In the genomic region with DNA sequence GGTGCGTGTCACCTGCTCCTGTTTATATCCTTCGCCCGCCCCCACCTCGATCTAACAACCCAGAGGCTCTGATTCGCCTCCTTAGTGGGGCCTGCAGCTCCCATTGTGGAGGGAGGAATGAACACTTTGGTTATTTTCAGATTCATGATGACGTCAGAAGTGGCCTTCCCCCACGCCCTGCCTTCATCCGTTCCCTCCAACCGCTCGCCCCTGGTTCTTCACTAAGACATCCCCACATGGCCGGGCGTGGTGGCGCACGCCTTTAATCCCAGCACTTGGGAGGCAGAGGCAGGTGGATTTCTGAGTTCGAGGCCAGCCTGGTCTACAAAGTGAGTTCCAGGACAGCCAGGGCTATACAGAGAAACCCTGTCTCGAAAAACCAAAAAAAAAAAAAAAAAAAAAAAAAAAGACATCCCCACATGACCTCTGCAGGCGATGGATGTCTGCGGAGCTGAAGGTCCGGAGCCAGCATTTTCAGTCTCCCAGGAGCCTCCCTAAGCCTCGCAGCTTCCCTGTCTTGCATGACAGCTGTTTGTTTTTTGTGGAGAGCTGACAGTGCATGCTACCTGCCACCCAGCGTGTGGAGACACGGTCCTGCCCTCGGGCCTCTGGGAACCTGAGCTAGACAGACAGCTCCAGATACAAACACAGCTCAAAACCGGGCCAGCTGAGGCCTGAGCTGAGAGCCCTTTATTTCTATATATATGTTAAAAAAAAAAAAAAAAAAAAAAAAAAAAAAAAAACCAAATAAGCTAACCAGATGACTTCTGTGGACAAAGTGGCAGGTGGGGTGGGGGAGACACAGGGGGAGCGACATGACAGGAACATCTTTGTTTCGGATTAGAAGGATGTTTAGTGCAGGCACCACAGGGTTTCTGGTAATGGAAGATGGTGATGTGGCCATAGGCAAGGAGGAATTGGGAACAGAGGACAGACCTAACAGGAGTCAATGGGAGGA, we compare ENCODE assay signal across 25 mouse cellular contexts. TPM values are rescaled to one million over a fixed set of nuclear protein-coding genes. Genes with fewer than 3 reads are reported as not detected.
DNase-seq lines count a peak whose midpoint lies in the region; ATAC-seq and TF ChIP-seq lines count a peak whose summit lies in the region.
"Had no signal": no experiment of that assay in that cellular context is flagged by ENCODE, and none has a peak within 500 bp of the region (broad histone marks: within the 10 kb centered on the region; RNA-seq: fewer than 3 reads in every experiment).

No protein-coding gene starts in this region.

- H3K27ac ChIP-seq in gastrocnemius, adult 2 months: peak overlapping the region; percentile 66
- H3K27ac ChIP-seq in midbrain, embryonic 10.5 days (replicated peaks): no peak overlapping the region
- H3K27ac ChIP-seq in midbrain, embryonic 14.5 days (replicated peaks; ENCODE audit: low read depth, low read length): no peak overlapping the region
- H3K27ac ChIP-seq in embryonic facial prominence, embryonic 14.5 days (replicated peaks; ENCODE audit: low read depth, low read length): no peak overlapping the region
- H3K27ac ChIP-seq: left cerebral cortex, adult 2 months; neural tube, embryonic 12.5 days had no signal

- no peak for ATAC-seq in midbrain, embryonic 14.5 days (ENCODE audit: low FRiP score, low TSS enrichment)
- peak; percentile 80 for ATAC-seq in embryonic facial prominence, embryonic 14.5 days (ENCODE audit: low read depth)
- ATAC-seq: forebrain, postnatal 0 days had no signal

- no peak for TF ChIP-seq CTCF in gastrocnemius, adult 2 months (IDR thresholded peaks at IDR 0.05)

- 84% methylated on average over 25 of the region's 26 CpGs for WGBS in midbrain, embryonic 10.5 days
- 76% methylated on average over 24 of the region's 26 CpGs for WGBS in midbrain, embryonic 14.5 days
- 57% methylated on average over 24 of the region's 26 CpGs for WGBS in embryonic facial prominence, embryonic 14.5 days

- H3K36me3 ChIP-seq in midbrain, embryonic 10.5 days: no peaks in the 10 kb centered on the region
- H3K36me3 ChIP-seq in midbrain, embryonic 14.5 days (ENCODE audit: control insufficient read depth, insufficient read depth, low read length): no peaks in the 10 kb centered on the region
- H3K36me3 ChIP-seq in embryonic facial prominence, embryonic 14.5 days (ENCODE audit: control insufficient read depth, insufficient read depth, low read length): no peaks in the 10 kb centered on the region
- H3K36me3 ChIP-seq: neural tube, embryonic 12.5 days had no signal

- DNase-seq in gastrocnemius, adult 2 months: no peak
- DNase-seq in gastrocnemius, postnatal 36 days: no peak
- peak; percentile 19 for DNase-seq in midbrain, embryonic 10.5 days (ENCODE audit: low spot score)
- DNase-seq in midbrain, embryonic 14.5 days: no peak
- peak; percentile 86 for DNase-seq in embryonic facial prominence, embryonic 14.5 days (ENCODE audit: low spot score)
- DNase-seq in mesoderm, embryonic 11.5 days (ENCODE audit: low read depth, low spot score): peak; percentile 31
- DNase-seq in spleen, postnatal 10 days (ENCODE audit: low spot score in 2 of 2): no peak
- no peak for DNase-seq in urinary bladder, postnatal 25 days (ENCODE audit: low spot score)
- DNase-seq: adrenal gland, adult 2 months; cerebellum, adult 2 months; forebrain, postnatal 0 days; gastrocnemius, postnatal 14 days; kidney, adult 9 months; lung, adult 2 months; thymus, postnatal 36 days had no signal

- no peaks in the 10 kb centered on the region for H3K9me3 ChIP-seq in midbrain, embryonic 10.5 days (replicated peaks)
- no peaks in the 10 kb centered on the region for H3K9me3 ChIP-seq in midbrain, embryonic 14.5 days (ENCODE audit: control insufficient read depth, low read length)
- H3K9me3 ChIP-seq in embryonic facial prominence, embryonic 14.5 days (ENCODE audit: control insufficient read depth, low read length): no peaks in the 10 kb centered on the region
- H3K9me3 ChIP-seq: neural tube, embryonic 12.5 days had no signal

- H3K4me1 ChIP-seq in midbrain, embryonic 10.5 days: peaks cover 24% of the 10 kb centered on the region
- no peaks in the 10 kb centered on the region for H3K4me1 ChIP-seq in midbrain, embryonic 14.5 days (ENCODE audit: control insufficient read depth, insufficient read depth, low read length)
- H3K4me1 ChIP-seq in embryonic facial prominence, embryonic 14.5 days (ENCODE audit: control insufficient read depth, insufficient read depth, low read length): no peaks in the 10 kb centered on the region
- H3K4me1 ChIP-seq: neural tube, embryonic 12.5 days had no signal

- no peak overlapping the region for H3K4me2 ChIP-seq in midbrain, embryonic 14.5 days (ENCODE audit: low read length)
- H3K4me2 ChIP-seq in embryonic facial prominence, embryonic 14.5 days (ENCODE audit: low read depth, low read length): no peak overlapping the region
- H3K4me2 ChIP-seq: neural tube, embryonic 12.5 days had no signal

- no peak overlapping the region for H3K9ac ChIP-seq in midbrain, embryonic 14.5 days (replicated peaks; ENCODE audit: low read length)
- no peak overlapping the region for H3K9ac ChIP-seq in embryonic facial prominence, embryonic 14.5 days (ENCODE audit: low read depth, low read length)
- H3K9ac ChIP-seq: forebrain, postnatal 0 days; neural tube, embryonic 12.5 days had no signal

- no peak overlapping the region for H3K4me3 ChIP-seq in gastrocnemius, adult 2 months
- no peak overlapping the region for H3K4me3 ChIP-seq in midbrain, embryonic 10.5 days
- H3K4me3 ChIP-seq in midbrain, embryonic 14.5 days (replicated peaks; ENCODE audit: low read depth, low read length): no peak overlapping the region
- no peak overlapping the region for H3K4me3 ChIP-seq in embryonic facial prominence, embryonic 14.5 days (ENCODE audit: low read depth, low read length)
- H3K4me3 ChIP-seq: erythroblast, embryonic 14.5 days; left cerebral cortex, adult 2 months; neural tube, embryonic 12.5 days had no signal

- intact Hi-C loops in gastrocnemius, adult 2 months (cut with DNase I): no loop called here
- intact Hi-C loops in gastrocnemius, postnatal 36 days (cut with DNase I): no loop called here

- H3K27me3 ChIP-seq in midbrain, embryonic 10.5 days (ENCODE audit: low read depth, poor library complexity, severe bottlenecking): no peaks in the 10 kb centered on the region
- H3K27me3 ChIP-seq in midbrain, embryonic 14.5 days (ENCODE audit: control insufficient read depth, insufficient read depth, low read length): no peaks in the 10 kb centered on the region
- no peaks in the 10 kb centered on the region for H3K27me3 ChIP-seq in embryonic facial prominence, embryonic 14.5 days (replicated peaks; ENCODE audit: control insufficient read depth, insufficient read depth, low read length)
- H3K27me3 ChIP-seq: neural tube, embryonic 12.5 days had no signal

RNA-seq across cellular contexts. Expression of a gene that starts 59.9 kb away (rescaled TPM):
- total RNA-seq in gastrocnemius, adult 2 months (2021): not detected
- not detected for total RNA-seq in gastrocnemius, postnatal 36 days (2021)
- not detected in 2 replicates for polyA plus RNA-seq in midbrain, embryonic 10.5 days (2016; fragmentation: Nextera tagmentation; extraction: Ambion mirVana)
- polyA plus RNA-seq in midbrain, embryonic 14.5 days (2014; fragmentation: Nextera tagmentation; extraction: Ambion mirVana): not detected in 2 replicates
- polyA plus RNA-seq in embryonic facial prominence, embryonic 14.5 days (2014; fragmentation: Nextera tagmentation; extraction: Ambion mirVana): 0.61 and 0.69 TPM in 2 replicates
- total RNA-seq: adrenal gland, adult 2 months; common myeloid progenitor, adult 5-6 weeks; forebrain, postnatal 0 days; gastrocnemius, postnatal 14 days; liver, adult 2 months; megakaryocyte progenitor cell, adult 5-6 weeks; midbrain, postnatal 0 days had no signal
- polyA plus RNA-seq: adrenal gland, adult 2 months; erythroblast, embryonic 14.5 days; forebrain, postnatal 0 days; heart, embryonic 16.5 days; liver, adult 2 months; midbrain, postnatal 0 days; neural tube, embryonic 12.5 days; small intestine, adult 2 months; stomach, embryonic 16.5 days had no signal

Comparison
In these comparisons a context has a peak if more than half of its experiments do, and no peak if none do; other contexts are left out.
1. DNase-seq: peak in midbrain, embryonic 10.5 days (single experiment), embryonic facial prominence, embryonic 14.5 days (single experiment) and mesoderm, embryonic 11.5 days (single experiment); none in gastrocnemius, adult 2 months (single experiment), gastrocnemius, postnatal 36 days (0 of 2), midbrain, embryonic 14.5 days (single experiment), spleen, postnatal 10 days (0 of 2) and urinary bladder, postnatal 25 days (single experiment).